Mouse (Mus musculus) layer of hippocampus, adult 9-11 months (tissue): ENCODE results near the gene Cfap70.

ENCODE experiments used
- DNase-seq: peaks from one replicate; pipeline ENCODE4 v3.0.0; 2022

Cfap70 gene

DNA sequence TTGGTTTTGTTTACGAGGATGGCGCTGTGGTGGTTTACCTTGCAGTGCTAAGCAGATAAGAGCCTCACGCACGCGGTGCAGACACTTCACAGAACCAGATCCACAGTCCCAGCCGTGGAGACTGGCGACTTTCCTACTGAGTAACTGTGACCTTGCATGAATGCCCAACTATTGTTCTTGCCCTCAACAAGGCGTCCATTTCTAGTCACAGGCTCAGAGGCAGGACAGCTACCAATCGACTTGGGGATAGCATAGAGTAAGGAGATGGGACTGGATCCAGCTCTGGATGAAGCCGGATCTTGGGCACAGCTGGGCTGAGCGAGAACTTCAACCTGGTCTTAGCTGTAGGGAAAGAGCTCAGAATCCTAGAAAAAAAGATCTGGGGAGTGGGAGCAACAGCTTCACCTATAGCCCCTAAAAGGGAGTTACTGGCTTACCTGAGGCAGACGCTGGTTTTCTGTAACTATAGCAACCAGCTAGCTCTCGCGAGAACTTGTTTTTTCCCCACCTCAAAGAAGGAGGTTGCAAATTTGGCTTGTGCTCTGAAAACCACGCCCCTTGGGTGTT, at the start of gene Cfap70:
Cfap70 (minus strand) TSS at position 462 of the 567 bp plus-strand sequence.
- peak; percentile 59 for DNase-seq

DNA sequence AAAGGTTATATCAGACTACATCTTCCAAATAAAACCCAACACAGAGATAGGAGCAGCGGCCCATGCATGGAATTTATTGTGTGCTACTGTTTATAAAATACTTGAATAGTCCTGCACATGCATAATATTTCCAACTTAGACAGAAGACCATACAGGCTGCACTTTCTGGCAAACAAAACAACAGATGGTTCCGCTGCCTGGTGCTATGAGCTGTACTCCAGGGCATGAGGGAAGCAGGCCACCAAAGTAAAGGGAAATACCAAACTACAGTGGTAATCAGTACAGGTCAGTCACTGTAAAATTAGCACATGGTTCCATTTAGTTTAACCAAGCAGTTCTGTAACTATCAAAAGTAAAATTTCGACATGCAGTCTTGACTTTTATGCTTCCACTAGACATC, 48.0 kb upstream of the Cfap70 start:
- no peak for DNase-seq

DNA sequence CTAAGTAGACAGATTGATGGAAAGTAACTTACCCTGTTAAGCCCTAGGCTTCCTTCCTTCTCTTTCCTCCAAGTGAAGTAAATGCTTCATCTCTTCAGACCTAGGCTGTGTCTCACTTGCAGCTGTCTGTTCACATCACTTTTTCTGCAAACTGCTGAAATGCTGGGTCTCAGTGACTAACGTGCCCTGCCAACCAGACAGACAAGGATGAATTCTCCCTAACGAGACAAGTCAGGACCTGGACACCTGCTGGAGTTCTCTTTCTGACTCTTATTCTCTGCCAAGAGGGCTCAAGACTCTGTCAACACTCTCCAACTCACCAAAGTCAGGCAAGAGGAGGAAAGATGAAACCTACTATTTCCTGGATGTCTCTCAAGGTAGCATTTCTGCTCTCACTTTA, 44.6 kb upstream of the Cfap70 start, which contains the start of gene Mss51:
Mss51 (minus strand) TSS at position 299 of the 400 bp plus-strand sequence.
- no peak for DNase-seq

DNA sequence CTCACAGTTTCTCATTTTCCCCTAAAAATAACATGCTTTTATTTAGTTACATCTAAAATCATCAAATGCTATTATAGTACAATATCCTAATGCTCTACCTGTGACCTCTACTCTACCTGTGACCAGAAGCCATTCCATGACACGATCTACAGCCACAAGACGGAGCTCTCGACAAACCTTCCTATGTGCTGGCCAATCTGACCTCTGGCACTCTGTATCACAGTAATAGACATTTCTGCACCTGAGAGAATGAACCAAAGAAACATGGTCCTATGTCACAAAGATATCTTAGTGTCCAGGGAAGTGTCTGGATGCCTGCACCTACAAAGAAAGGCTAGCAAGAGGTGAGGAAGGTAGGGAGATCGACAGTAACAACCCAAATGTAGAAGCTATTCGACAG, 34.0 kb upstream of the Cfap70 start:
- no peak for DNase-seq

DNA sequence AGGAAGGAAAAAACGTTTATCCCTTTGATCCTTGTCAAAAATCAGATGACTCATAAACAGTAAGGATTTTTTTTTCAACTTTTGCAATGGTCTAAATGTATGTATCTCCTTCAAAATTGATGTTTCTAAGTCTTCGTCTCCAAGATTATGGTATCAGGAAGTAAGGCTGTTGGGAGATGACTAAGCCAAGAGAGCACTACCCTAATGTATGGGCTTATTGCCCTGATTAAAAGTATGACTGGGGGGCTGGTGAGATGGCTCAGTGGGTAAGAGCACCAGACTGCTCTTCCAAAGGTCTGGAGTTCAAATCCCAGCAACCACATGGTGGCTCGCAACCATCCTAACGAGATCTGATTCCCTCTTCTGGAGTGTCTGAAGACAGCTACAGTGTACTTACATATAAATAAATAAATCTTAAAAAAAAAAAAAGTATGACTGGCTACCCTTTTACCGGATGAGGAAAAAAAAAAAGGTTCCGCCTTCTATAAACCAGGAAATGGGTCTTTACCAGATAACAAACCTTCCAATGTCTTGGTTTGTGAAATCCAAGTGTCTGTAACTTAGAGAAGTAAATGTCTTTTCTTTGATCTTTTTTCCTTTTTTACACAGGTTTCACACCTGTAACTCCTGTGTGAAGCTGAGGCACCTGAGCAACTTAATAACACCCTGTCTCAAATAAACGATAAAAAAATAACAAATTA, 30.2 kb upstream of the Cfap70 start:
- no peak for DNase-seq

DNA sequence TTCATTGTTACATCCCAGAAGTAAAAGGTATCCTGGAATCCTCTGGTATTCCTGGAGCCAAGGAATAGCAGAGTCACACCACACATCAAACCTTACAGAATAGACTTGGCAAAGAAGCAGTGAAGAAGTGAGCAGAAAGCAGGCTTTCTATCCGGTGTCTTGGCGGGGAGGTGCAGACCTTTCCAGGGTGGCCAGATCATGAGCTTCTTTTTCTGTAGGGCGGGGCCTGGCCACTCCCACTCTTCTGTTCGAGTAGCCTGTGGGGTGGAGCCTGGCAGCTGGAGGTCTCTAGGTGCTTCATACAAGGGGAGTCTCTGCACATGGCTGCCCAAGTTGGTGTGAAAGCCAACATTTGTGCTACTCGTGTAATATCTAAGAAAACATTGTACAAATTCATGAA, 29.2 kb upstream of the Cfap70 start:
- no peak for DNase-seq

DNA sequence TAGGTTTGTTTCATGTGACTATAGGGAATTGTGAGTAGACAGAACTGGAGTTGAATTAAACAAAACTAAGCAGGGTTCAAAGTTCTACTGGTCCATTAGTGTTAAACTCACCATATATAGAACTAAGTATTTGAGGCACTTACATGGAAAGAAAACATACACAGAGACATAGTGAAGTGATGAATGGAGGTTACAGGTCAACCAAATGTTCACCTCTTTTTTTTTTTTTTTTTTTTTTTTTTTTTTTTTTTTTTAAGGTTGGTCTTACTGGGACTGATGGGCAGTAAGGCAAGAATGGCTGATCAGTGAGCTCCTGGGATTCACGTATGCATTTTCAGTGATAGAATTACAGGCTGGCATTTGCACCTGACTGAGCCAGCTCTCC, 28.2 kb upstream of the Cfap70 start:
- no peak for DNase-seq

DNA sequence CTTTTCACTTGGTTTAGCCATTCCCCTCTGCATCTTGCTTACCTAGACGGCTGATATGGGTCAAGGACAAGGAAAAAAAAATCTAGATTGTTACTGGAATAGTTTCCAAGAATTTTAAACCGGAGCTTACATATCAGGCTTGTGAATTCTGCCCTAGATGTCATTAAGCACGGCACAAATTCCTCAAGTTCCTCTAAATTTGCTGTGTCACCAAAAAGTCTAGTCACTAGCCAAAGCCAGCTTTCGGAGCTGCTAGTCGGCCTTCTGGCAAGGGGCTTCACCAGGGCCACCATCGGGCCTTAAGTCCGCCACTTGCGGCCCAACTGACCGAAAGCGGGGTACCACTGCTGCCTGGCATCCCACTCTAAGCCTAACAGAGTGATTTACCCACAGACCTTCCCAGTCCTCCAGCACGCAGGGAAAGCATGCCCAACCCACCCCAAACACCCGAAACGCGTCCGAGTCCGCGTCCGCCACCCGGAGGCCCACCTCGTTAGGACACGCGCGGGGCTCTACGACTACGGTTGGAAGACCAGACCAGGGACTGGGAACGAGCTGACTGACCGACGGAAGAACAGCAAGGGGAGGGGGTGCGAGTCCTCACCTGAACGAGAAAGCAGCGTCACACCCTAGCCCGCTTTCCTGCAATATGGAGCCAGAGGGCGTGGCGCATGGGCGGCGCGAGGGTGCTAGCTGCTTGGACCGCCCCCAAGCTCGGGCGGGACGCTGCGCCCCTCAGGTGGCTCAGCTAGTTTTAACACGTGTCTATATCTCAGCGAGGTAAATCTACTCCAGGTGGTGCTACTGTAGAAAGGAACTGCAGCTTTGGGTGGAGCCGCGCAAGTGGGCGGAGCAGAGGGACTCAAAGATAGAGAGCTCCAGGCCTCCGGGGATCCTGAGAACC, 27.5 kb upstream of the Cfap70 start, which contains the start of gene Anxa7:
Anxa7 (minus strand) TSS at position 843 of the 904 bp plus-strand sequence.
- DNase-seq: peak; percentile 81

DNA sequence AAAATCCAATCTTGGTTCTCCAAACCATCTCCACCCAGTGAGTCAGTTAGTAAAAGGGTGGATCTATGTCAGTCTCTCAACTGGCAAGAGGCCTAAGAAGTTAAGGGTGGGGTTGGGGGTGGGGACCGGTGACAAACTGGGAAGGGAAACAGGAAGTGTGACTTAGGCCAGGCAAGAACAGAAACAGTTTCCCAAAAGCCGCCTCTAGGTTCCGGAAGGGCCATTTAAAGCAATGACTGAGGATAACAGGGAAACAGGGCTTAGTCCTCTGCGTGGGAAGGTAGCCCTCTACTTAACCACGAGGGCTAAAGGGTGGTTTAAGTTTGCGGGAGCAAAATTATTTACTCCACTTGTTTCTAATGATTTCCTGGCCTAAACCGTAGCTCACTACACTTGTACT, 26.8 kb upstream of the Cfap70 start:
- peak; percentile 24 for DNase-seq

DNA sequence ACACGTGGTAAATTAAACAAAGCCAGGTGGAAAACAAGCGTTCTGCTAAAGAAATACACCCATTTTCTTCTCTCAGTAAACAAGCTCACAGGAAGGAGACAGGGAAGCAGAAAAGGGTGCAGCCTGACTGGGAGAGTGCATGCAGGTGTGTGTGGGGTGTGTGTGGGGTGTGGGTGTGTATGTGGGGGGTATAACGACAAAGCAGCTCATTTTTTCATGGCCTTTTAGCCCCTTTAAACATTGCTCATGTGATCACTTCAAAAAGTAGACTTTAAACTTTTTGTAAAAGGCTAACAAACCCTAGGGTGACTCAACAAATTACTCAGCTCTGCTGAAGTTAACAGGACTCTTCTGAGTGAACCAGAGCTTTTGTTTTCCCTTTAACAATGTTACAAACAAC, 26.4 kb upstream of the Cfap70 start:
- DNase-seq: no peak

DNA sequence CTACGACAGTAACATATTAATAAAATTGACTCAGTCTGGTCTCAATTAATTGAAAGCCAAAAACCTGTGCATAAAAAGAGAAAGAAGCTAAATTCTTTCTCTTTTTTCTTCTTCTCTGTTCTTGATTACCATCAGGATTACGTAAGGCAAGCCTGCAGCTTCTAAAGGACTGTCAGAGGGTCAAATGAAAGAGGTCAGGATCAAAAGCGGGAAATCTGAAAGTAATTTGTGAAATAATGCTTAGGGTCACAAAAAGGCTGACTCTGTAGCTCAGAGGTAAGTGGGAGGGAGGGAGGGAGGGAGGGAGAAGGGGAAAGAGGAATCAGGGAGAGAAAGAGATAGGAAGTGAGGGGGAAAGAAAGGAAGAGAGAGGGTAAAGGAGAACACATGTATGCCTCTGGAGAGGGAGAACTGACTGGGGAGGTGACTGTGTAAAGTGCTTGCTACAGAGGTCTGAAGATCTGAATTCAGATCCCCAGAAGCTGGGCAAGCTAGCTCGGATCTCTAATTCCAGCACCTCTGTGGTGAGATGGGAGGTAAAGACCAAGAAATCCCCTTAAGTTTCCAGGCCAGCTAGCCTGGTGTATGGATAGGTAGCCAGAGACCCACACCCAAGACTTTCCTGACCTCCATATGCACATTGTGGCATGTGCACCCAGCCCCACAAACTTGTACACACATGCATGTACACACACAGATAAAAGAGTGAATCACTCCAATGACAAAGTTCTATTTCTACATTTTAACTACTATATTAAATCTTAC, 25.4 kb upstream of the Cfap70 start:
- no peak for DNase-seq

DNA sequence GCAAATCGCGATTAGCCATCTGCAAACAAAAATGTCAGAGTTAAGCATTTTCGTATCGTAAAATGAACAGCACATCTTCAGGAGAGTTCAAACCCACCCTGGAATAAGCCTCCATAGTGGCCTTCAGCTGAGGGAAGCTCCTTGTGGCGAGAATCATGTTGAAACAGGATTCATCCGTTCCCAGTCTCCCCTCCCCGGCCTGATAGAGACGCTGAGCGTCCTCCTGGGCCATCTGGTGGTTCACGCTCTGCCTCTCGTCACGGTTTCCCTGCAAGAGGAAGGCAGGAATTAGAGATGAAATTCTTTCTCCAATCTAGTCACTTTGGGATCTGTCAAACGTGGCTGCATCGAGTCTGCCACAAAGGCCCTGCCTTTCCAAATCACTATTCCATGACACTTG, 8.2 kb upstream of the Cfap70 start:
- no peak for DNase-seq

DNA sequence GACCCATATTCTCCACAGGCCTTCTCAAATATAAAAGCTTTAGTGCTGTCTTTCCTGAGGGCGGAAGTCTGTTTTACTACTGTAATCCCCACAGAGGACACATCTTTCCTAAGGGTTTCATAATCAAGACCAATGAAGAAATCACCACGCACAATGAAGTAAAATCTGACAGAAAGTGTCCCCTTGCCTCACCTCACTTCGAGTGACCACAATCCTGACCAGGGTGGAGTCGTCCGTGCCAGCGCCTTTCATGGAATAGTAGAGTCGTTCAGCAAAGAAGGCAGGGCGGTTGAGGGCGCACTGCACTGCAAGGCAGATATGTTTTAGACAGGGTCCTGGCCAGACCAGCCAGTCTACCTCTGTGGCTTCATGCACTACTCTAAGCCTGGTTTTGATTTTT, 6.4 kb upstream of the Cfap70 start:
- DNase-seq: no peak

DNA sequence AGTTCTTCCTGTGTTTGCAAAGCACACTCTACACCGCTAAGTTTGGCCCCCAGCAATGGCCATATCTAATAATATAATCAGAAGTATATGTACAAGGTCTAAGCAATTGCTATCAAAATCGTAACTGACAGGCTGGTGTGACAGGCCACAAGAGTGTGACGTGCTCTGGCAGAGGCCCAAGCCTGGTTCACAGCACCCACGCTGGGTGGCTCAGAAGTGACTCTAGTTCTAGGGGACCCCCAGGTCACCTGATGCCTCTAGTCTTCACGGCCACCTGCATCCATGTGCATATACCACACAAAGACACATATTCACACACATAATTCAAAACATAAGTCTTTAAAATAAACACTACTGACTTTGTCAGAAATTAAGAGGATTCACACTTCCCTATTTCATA, 903 bp upstream of the Cfap70 start:
- no peak for DNase-seq

DNA sequence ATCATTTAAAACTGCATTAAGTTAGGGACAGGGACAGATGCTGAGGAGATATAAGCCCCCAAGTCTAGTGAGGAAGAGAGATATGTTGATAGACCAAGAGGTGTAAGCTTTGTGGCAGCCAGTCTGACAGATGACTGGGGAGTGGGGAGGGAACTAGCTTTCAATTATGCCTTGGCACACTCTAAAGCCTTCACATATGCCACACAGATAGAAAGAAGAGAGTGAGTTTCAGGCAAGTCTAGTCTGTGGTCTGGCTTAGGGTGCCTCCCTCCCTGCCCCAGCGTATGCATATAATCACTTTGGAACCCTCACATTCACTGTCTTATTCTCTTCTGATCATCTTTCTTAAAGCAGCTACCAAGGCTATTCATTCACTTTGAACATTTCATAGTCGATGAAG, 724 bp downstream of the Cfap70 start:
- DNase-seq: peak; percentile 28

DNA sequence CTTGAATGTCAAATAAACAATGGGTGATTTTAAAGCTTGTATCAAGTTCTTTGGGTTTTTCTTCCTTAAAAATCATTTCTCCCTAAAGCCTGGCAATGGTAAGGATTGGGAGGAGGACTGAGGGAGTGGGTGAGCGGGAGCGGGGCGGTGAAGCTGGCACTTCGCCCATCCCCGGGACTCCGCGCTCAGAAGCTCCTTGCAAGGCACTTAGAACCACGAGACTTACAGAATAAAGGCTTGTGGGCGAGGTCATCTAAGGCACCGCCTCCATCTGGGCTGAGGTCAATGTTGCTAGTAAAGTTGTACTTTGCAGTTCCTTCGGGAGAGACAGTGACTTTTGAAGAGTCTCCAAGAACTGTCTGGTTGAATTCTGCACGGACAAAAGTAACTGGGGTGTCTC, 4.8 kb downstream of the Cfap70 start:
- DNase-seq: no peak

DNA sequence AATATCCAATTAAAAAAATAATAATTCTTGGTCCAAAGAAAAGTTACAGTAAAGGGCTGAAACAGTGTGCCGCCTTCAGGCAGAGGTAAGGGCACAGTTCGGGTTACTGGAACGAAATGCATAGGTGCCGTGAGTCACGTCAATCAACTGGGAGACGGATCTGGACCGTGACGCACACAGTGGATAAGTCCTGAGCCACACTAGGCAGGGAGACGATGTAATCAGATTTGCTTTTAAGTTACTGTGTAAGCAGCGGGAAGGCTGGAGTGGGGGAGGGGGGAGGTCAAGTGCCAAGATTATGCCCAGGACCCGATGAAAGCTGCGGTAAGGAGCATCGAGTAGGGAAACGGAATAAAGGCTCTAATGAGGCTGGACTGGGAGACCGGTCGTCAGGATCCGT, 9.8 kb downstream of the Cfap70 start:
- DNase-seq: no peak

DNA sequence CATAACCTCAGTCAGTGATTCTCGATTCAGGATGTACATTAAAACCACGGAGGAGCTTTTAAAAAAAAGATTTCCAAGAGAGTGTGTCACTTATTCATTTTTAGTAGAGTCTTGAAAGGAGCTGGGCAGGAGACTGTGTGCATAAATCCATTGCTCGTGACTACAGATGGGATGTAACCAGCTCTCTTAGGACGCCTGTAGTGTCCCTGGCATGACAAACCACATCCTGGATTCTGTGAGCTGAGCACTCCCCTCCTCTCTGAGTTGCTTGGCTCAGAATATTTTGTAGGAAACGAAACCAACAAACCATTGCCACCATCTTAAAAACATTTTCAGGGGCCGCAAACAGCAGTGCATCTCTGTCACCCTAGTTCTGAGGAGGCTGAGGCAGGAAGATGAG, 15.1 kb downstream of the Cfap70 start:
- no peak for DNase-seq

DNA sequence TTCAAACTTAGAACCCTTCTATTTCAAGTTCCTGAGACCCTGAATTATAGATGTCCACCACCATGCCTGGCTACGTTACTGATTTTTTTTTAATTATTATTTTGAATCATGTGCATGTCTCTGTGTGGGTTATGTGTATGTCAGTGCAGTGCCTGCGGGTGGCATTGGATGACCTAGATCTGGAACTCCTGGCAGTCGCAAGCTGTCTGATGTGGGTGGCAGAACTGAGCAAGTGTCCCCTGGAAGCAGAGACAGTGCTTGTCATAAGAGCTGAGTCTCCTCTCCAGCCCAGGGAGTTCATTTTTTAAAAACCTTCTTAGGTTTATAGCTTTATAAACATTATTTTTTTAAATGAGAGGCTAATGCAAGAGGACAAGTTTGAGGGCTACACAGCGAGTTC, 19.6 kb downstream of the Cfap70 start:
- DNase-seq: no peak

DNA sequence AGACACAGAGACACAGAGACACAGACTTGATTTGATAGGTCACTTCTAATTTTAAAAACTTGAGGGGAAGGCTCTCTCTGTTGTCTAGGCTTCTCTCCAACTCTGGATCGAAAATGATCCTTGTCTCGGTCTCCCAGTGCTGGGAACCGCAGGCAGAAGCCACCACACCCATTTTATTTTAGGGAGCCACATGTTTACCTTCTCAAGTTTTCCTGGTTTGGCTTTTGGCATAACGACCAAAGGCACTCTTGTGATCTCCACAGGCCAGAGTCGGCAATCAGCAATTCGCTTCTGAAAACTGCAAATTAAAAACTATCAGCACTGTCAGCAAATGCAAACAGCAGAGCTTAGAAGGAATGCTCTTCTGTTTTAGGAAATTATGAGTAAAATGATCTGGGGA, 20.3 kb downstream of the Cfap70 start:
- no peak for DNase-seq

DNA sequence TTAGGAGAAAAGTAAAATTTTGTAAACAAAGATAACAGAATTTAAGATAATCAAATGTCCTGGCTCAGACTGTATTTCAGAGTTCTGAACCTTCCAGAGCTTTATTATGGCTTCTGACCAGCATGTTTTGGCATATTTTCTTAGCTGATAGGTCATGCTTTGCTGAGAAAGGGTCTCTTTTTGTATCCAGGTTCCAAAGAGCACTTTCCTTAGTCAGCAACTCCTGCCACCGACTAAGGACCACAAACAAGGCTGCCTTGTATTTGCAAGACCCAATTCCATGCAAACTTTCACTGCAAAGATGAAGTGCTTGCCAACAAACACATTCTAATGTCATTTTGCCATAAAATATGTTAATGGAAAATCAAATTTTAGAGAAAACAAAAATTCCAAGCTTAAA, 22.2 kb downstream of the Cfap70 start:
- DNase-seq: no peak

DNA sequence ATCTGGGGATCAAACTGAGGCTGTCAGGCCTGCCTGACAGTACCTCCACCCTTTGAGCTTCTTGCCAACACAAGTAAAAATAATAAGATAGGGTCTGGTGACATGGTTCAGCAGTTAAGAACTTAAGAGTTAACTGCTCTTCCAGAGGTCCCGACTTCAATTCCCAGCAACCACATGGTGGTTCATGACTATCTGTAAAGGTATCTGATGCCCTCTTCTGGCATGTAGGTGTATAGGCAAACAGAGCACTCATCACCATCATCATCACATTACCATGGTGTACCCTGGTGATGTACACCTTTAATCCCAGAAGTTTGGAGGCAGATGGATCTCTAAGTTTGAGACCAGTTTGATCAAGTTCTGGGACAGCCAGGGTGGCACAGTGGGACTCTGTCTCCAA, 23.4 kb downstream of the Cfap70 start:
- DNase-seq: no peak

DNA sequence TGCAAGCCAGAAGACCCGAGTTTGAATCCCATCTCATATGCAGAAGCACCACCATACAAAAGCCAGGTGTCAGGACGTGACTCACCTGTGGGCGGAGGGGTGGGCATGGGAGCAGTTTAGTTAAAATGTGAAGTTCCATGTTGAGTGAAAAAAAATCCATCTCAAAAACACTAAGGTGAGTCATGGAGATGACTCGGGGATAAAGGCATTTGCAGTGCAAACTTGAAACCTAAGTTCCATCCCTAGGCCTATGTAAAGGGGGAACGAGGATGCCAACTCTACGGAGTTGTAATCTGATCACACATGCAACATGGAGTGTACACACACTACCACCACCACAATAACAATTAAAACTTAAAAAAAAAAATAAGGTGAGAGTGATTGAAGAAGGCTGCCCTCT, 29.0 kb downstream of the Cfap70 start:
- DNase-seq: no peak
